ENCODE assay signal across 10 mouse cellular contexts in genomic region chr2:160327167-160327566, GRCm38 (mm10). TPM values are rescaled to one million over a fixed set of nuclear protein-coding genes. Genes with fewer than 3 reads are reported as not detected.
A peak's percentile ranks its signal among the peaks of the same experiment; 100 is the strongest.
DNase-seq lines count a peak whose midpoint lies in the region; ATAC-seq and TF ChIP-seq lines count a peak whose summit lies in the region.
"Had no signal": no experiment of that assay in that cellular context is flagged by ENCODE, and none has a peak within 500 bp of the region (broad histone marks: within the 10 kb centered on the region; RNA-seq: fewer than 3 reads in every experiment).

No protein-coding gene starts in this region.

- H3K36me3 ChIP-seq in liver, embryonic 14.5 days (replicated peaks; ENCODE audit: control insufficient read depth, insufficient read depth, low read depth) = no peaks in the 10 kb centered on the region
- H3K36me3 ChIP-seq: embryonic facial prominence, embryonic 15.5 days; limb, embryonic 15.5 days had no signal

- H3K27me3 ChIP-seq in liver, embryonic 14.5 days (ENCODE audit: control insufficient read depth, insufficient read depth, low read length) = no peaks in the 10 kb centered on the region
- H3K27me3 ChIP-seq: embryonic facial prominence, embryonic 15.5 days; limb, embryonic 15.5 days had no signal

- no peak for TF ChIP-seq EP300 in liver, embryonic 14.5 days (IDR thresholded peaks at IDR 0.05; ENCODE audit: low read depth)

- ATAC-seq in liver, embryonic 14.5 days (ENCODE audit: insufficient read depth) = peak; percentile 55

- 4% methylated on average over 4 of the region's 4 CpGs for WGBS in liver, embryonic 14.5 days (ENCODE audit: insufficient replicate concordance)

- H3K9ac ChIP-seq in liver, embryonic 14.5 days (replicated peaks) = no peak overlapping the region
- H3K9ac ChIP-seq: embryonic facial prominence, embryonic 15.5 days; limb, embryonic 15.5 days had no signal

- TF ChIP-seq CTCF in liver, embryonic 14.5 days (IDR thresholded peaks at IDR 0.05; ENCODE audit: low read depth) = no peak

- peak overlapping the region; percentile 10 to 14; a peak in 1 of 4 replicates for H3K4me3 ChIP-seq in liver, embryonic 14.5 days (ENCODE audit: insufficient read depth in 1 of 2, low read depth in 2 of 2, low read length in 2 of 2)
- H3K4me3 ChIP-seq: embryonic facial prominence, embryonic 15.5 days; limb, embryonic 15.5 days had no signal

- peaks cover 0 to 4% of the 10 kb centered on the region in 2 experiments; a peak in 1 of 4 replicates for H3K4me1 ChIP-seq in liver, embryonic 14.5 days (replicated peaks; ENCODE audit: control insufficient read depth in 2 of 2, insufficient read depth in 2 of 2, low read length in 1 of 2)
- H3K4me1 ChIP-seq: embryonic facial prominence, embryonic 15.5 days had no signal

- peak overlapping the region; percentile 28 for H3K4me2 ChIP-seq in liver, embryonic 14.5 days (ENCODE audit: low read depth)
- H3K4me2 ChIP-seq: embryonic facial prominence, embryonic 15.5 days; limb, embryonic 15.5 days had no signal

- DNase-seq in adrenal gland, adult (ENCODE audit: inconsistent age in 2 of 2, low spot score in 1 of 2) = peak; percentile 80 to 84
- peak; percentile 74 for DNase-seq in adrenal gland, postnatal 10 days
- DNase-seq in heart, postnatal 4 days = peak; percentile 64
- DNase-seq in liver, embryonic 14.5 days (ENCODE audit: low read depth in 3 of 3, low spot score in 3 of 3) = no peak
- DNase-seq in urinary bladder, postnatal 10 days (ENCODE audit: low spot score) = no peak
- DNase-seq in right cerebral cortex, adult 2 months (ENCODE audit: low spot score in 2 of 2) = no peak
- DNase-seq in retina, postnatal 1 day = no peak
- DNase-seq in cerebellum, adult 9-10 months = no peak

- no peak overlapping the region for H3K27ac ChIP-seq in liver, embryonic 14.5 days
- H3K27ac ChIP-seq: embryonic facial prominence, embryonic 15.5 days; limb, embryonic 15.5 days had no signal

- H3K9me3 ChIP-seq in liver, embryonic 14.5 days (ENCODE audit: control insufficient read depth, low read length) = no peaks in the 10 kb centered on the region
- H3K9me3 ChIP-seq: embryonic facial prominence, embryonic 15.5 days; limb, embryonic 15.5 days had no signal

RNA-seq across cellular contexts. Expression of gene Gm826, which starts 6.8 kb away (rescaled TPM):
- total RNA-seq in adrenal gland, postnatal 10 days (2021) = 1 to 10 TPM; 2.1 to 2.2 TPM
- 1 to 10 TPM; 5.8 to 6.2 TPM for total RNA-seq in heart, postnatal 4 days (2021)
- polyA plus RNA-seq in liver, embryonic 14.5 days (2012; rRNA removed) = 5.3 and 5.5 TPM in 2 replicates
- 7.0 and 8.0 TPM in 2 replicates for polyA plus RNA-seq in liver, embryonic 14.5 days (2014; fragmentation: Nextera tagmentation; extraction: Ambion mirVana)

RNA-seq across cellular contexts. Expression of gene Mafb, which starts 39.7 kb away (rescaled TPM):
- total RNA-seq in adrenal gland, postnatal 10 days (2021) = 10 to 100 TPM; 15.4 to 38.4 TPM
- total RNA-seq in heart, postnatal 4 days (2021) = 1 to 10 TPM; 6.8 to 8.1 TPM
- polyA plus RNA-seq in liver, embryonic 14.5 days (2012; rRNA removed) = 2.0 and 2.2 TPM in 2 replicates
- polyA plus RNA-seq in liver, embryonic 14.5 days (2014; fragmentation: Nextera tagmentation; extraction: Ambion mirVana) = 2.3 and 2.6 TPM in 2 replicates

Comparison
In these comparisons a context has a peak if more than half of its experiments do, and no peak if none do; other contexts are left out.
1. DNase-seq: peak in adrenal gland, adult (2 of 2), adrenal gland, postnatal 10 days (single experiment) and heart, postnatal 4 days (single experiment); none in liver, embryonic 14.5 days (0 of 3), urinary bladder, postnatal 10 days (single experiment), right cerebral cortex, adult 2 months (0 of 2), retina, postnatal 1 day (single experiment) and cerebellum, adult 9-10 months (single experiment).